In the genomic region with DNA sequence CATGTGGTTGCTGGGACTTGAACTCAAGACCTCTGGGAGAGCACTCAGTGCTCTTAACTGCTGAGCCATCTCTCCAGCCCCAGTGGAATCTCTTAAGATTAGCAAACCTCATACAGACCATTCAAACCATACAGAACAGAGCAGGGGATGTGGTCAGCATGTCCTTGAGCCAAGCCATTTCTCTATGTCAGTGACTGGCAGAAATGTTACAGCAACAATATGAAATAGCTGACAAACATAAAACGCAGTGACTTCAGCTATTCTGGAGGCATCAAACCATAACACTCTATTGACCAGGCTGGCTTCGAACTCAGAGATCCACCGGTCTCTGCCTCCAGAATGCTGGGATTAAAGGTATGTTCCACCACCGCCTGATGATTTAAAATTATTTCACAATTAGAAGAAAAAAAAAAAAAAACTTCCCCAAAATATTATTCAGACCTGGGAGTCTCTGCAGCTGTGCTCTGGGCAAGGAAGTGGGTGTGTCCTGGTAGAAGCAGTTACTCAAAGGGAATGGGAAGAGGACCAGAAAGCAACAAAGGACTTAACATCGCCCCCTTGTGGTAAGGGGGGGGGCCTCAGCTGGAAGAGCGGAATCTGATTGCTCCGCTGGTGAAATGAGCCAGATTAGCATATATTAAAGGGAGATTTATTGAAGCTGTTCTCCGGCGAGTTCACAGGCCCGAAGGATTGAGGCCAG, we compare ENCODE assay signal across 1 mouse cellular context.
TF ChIP-seq lines count a peak whose summit lies in the region.

No protein-coding gene starts in this region.

TF ChIP-seq in MEL, 35 proteins besides CTCF, POLR2A, EP300 and RAD21:
- TF ChIP-seq E2F4 (IDR thresholded peaks at IDR 0.05; ENCODE audit: borderline replicate concordance, low read depth, low read length): no peak
- peak; percentile 63 for TF ChIP-seq ETS1 (IDR thresholded peaks at IDR 0.05; ENCODE audit: low read depth, low read length)
- no peak for TF ChIP-seq MAX (IDR thresholded peaks at IDR 0.05; ENCODE audit: low read length)
- TF ChIP-seq ZNF384 (IDR thresholded peaks at IDR 0.05; ENCODE audit: low read depth, low read length): peak; percentile 96
- no peak for TF ChIP-seq MYB (IDR thresholded peaks at IDR 0.05; ENCODE audit: low read depth, low read length)
- peak; percentile 89 for TF ChIP-seq MAZ (IDR thresholded peaks at IDR 0.05; ENCODE audit: low read depth, low read length)
- TF ChIP-seq RCOR1 (IDR thresholded peaks at IDR 0.05; ENCODE audit: low read depth, low read length): peak; percentile 84
- TF ChIP-seq TCF12 (IDR thresholded peaks at IDR 0.05; ENCODE audit: low read depth, low read length): peak; percentile 46
- TF ChIP-seq POLR2AphosphoS2 (IDR thresholded peaks at IDR 0.05; ENCODE audit: low read length): no peak
- no peak for TF ChIP-seq POLR2AphosphoS5 (IDR thresholded peaks at IDR 0.05; ENCODE audit: borderline replicate concordance, low read depth, low read length)
- TF ChIP-seq ELF1 (IDR thresholded peaks at IDR 0.05; ENCODE audit: low read depth, low read length): peak; percentile 65; the same call in 1 of the 2 replicates
- TF ChIP-seq SMC3 (IDR thresholded peaks at IDR 0.05; ENCODE audit: low read depth, low read length): peak; percentile 79
- no peak for TF ChIP-seq JUND (IDR thresholded peaks at IDR 0.05; ENCODE audit: low read depth, low read length)
- peak; percentile 78; the same call in 1 of the 2 replicates for TF ChIP-seq SIN3A (IDR thresholded peaks at IDR 0.05; ENCODE audit: low read length)
TF ChIP-seq in MEL: peak in this region for 8.
